Mouse (Mus musculus): Measurements from ENCODE around the gene Atad2b. TPM values are rescaled to one million over a fixed set of nuclear protein-coding genes. Genes with fewer than 3 reads are reported as not detected.

Gene Atad2b
- polyA plus RNA-seq, 1 experiment from 2014 or later: 17.0 TPM

GRCm38 (mm10) chr12:5081480-5081879, 164.3 kb downstream of the Atad2b start:
- DNase-seq (ENCODE audit: low spot score): no peak

DNA sequence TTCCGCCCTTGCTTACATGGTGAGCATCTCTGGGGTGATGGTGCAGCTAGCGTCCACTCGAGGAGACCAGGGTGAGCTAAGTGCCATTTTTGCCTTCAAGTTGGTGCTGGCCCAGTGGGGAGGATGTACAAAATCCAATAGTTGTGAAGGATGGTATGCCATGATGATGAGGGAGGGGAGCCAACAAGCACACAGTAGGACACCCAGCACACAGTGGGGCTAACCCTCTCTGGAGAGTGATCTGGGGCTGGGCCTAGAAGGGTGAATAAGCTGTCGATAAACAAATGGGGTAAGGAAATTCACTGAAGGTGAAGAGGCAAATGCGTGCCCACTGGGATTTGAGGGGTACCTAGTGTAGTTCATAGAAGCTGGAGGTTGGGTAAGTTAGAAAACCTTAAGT, 167.6 kb downstream of the Atad2b start:
- DNase-seq (ENCODE audit: low spot score): no peak

GRCm38 (mm10) chr12:5087787-5088519, 170.8 kb downstream of the Atad2b start:
- no peak for DNase-seq (ENCODE audit: low spot score)

GRCm38 (mm10) chr12:5088639-5089038, 171.5 kb downstream of the Atad2b start:
- no peak for DNase-seq (ENCODE audit: low spot score)

Other genes with a start within 250 kb of the Atad2b start
- 0.12 and 0.20 TPM in 2 replicates for gene Fam228a, start 178.9 kb upstream of the Atad2b start, polyA plus RNA-seq (2015; fragmentation: Nextera tagmentation; extraction: Ambion mirVana)
- 2.0 and 2.2 TPM in 2 replicates for gene Pfn4, start 148.3 kb upstream of the Atad2b start, polyA plus RNA-seq (2015; fragmentation: Nextera tagmentation; extraction: Ambion mirVana)
- 2.4 and 3.6 TPM in 2 replicates for gene Fam228b, start 148.1 kb upstream of the Atad2b start, polyA plus RNA-seq (2015; fragmentation: Nextera tagmentation; extraction: Ambion mirVana)
- 572 and 588 TPM in 2 replicates for gene Sf3b6, start 99.8 kb upstream of the Atad2b start, polyA plus RNA-seq (2015; fragmentation: Nextera tagmentation; extraction: Ambion mirVana)
- 1.6 and 3.1 TPM in 2 replicates for gene Fkbp1b, start 75.8 kb upstream of the Atad2b start, polyA plus RNA-seq (2015; fragmentation: Nextera tagmentation; extraction: Ambion mirVana)
- 22.5 and 23.1 TPM in 2 replicates for gene Wdcp, start 74.0 kb upstream of the Atad2b start, polyA plus RNA-seq (2015; fragmentation: Nextera tagmentation; extraction: Ambion mirVana)
- 0.16 and 0.32 TPM in 2 replicates for gene Mfsd2b, start 43.0 kb upstream of the Atad2b start, polyA plus RNA-seq (2015; fragmentation: Nextera tagmentation; extraction: Ambion mirVana)
- 21.2 and 27.7 TPM in 2 replicates for gene Ubxn2a, start 9.6 kb upstream of the Atad2b start, polyA plus RNA-seq (2015; fragmentation: Nextera tagmentation; extraction: Ambion mirVana)